Mouse (Mus musculus) CH12.LX (cell line): Measurements from ENCODE around the gene Scd2. TPM values are rescaled to one million over a fixed set of nuclear protein-coding genes. Genes with fewer than 3 reads are reported as not detected.
A peak's percentile ranks its signal among the peaks of the same experiment; 100 is the strongest.

Source experiments
- DNase-seq: peaks from one replicate; pipeline ENCODE4 v3.0.0-alpha.2; 2013; ENCODE audit errors: extremely low read depth
- H3K27ac ChIP-seq: 2 replicates; pipeline ENCODE4 v1.5.1; 2012; ENCODE audit warnings: low read depth, mild to moderate bottlenecking, control low read depth, moderate library complexity; ENCODE audit not compliant: insufficient read depth
- H3K27me3 ChIP-seq: replicated peaks from 2 replicates; pipeline ENCODE3; 2012; ENCODE audit warnings: inconsistent platforms
- H3K36me3 ChIP-seq, 2 experiments: replicated peaks in 1 of 2; 2 replicates each; pipeline versions ENCODE3 to v1.6.1; 2012; ENCODE audit warnings: inconsistent platforms in 1 of 2, low read length in 1 of 2, mild to moderate bottlenecking in 1 of 2, mixed read lengths in 1 of 2, moderate library complexity in 1 of 2; ENCODE audit not compliant: control insufficient read depth in 1 of 2, insufficient read depth in 1 of 2
- H3K4me1 ChIP-seq, 2 experiments: 2 replicates each; pipeline ENCODE4 v1.6.1; 2012; ENCODE audit warnings: inconsistent platforms in 1 of 2, moderate library complexity in 1 of 2; ENCODE audit not compliant: insufficient read depth in 2 of 2, control insufficient read depth in 1 of 2
- H3K4me2 ChIP-seq: 2 replicates; pipeline ENCODE4 v1.6.1; 2012; ENCODE audit warnings: low read depth, mild to moderate bottlenecking, control low read depth; ENCODE audit not compliant: poor library complexity, insufficient read depth, severe bottlenecking
- H3K4me3 ChIP-seq, 3 experiments: fragments of 150-350 bp in 1 of 3; sonication (generic) in 1 of 3; replicated peaks in 1 of 3; 2 replicates each; pipeline versions ENCODE3 to v1.5.1; 2011 to 2012; ENCODE audit warnings: low read depth in 2 of 3, low read length in 2 of 3, mild to moderate bottlenecking in 2 of 3, moderate library complexity in 2 of 3, control low read depth in 1 of 3, improper control_type of control experiment in 1 of 3, inconsistent platforms in 1 of 3, mixed read lengths in 1 of 3; ENCODE audit not compliant: poor library complexity in 1 of 3
- H3K79me2 ChIP-seq: replicated peaks from 2 replicates; pipeline ENCODE4 v1.6.1; 2012; ENCODE audit warnings: mild to moderate bottlenecking, moderate library complexity; ENCODE audit not compliant: control insufficient read depth, poor library complexity, insufficient read depth, severe bottlenecking; ENCODE audit errors: extremely low read depth
- H3K9ac ChIP-seq: 2 replicates; pipeline ENCODE4 v1.6.1; 2012; ENCODE audit warnings: low read depth, mild to moderate bottlenecking, control low read depth, moderate library complexity; ENCODE audit not compliant: insufficient read depth
- H3K9me3 ChIP-seq: replicated peaks from 2 replicates; pipeline ENCODE3; 2012; ENCODE audit warnings: low read length, inconsistent platforms, mixed read lengths
- BHLHE40 ChIP-seq: IDR thresholded peaks from 2 replicates; pipeline ENCODE4 v1.6.1; 2011; ENCODE audit warnings: mild to moderate bottlenecking, low read depth, low read length, improper control_type of control experiment
- CHD2 ChIP-seq: IDR thresholded peaks from 2 replicates; pipeline ENCODE4 v1.6.1; 2011; ENCODE audit warnings: low read length, improper control_type of control experiment
- CTCF ChIP-seq, 2 experiments: IDR thresholded peaks in 1 of 2; conservative IDR thresholded peaks in 1 of 2; 2 replicates each; pipeline ENCODE4 v1.5.1; 2011 to 2012; ENCODE audit warnings: low read depth in 2 of 2, low read length in 2 of 2, improper control_type of control experiment in 1 of 2, inconsistent platforms in 1 of 2, mild to moderate bottlenecking in 1 of 2, moderate library complexity in 1 of 2
- E2F4 ChIP-seq: IDR thresholded peaks from 2 replicates; pipeline ENCODE4 v1.6.1; 2011; ENCODE audit warnings: low read depth, low read length, improper control_type of control experiment; ENCODE audit not compliant: insufficient replicate concordance
- EP300 ChIP-seq: IDR thresholded peaks from 2 replicates; pipeline ENCODE4 v1.6.1; 2011; ENCODE audit warnings: low read length, improper control_type of control experiment
- ETS1 ChIP-seq: conservative IDR thresholded peaks from 2 replicates; pipeline ENCODE4 v1.6.1; 2012; ENCODE audit warnings: low read depth, mild to moderate bottlenecking, inconsistent platforms, low read length, improper control_type of control experiment, moderate library complexity
- KAT2A ChIP-seq: IDR thresholded peaks from 2 replicates; pipeline ENCODE4 v1.6.1; 2012; ENCODE audit warnings: low read length, improper control_type of control experiment, inconsistent platforms; ENCODE audit not compliant: insufficient replicate concordance
- NELFE ChIP-seq: IDR thresholded peaks from 2 replicates; pipeline ENCODE4 v1.6.1; 2011; ENCODE audit warnings: low read depth, low read length, improper control_type of control experiment
- NRF1 ChIP-seq: IDR thresholded peaks from 2 replicates; pipeline ENCODE4 v1.6.1; 2014; ENCODE audit warnings: low read depth, mild to moderate bottlenecking, inconsistent platforms, low read length, improper control_type of control experiment, moderate library complexity
- PAX5 ChIP-seq: IDR thresholded peaks from 2 replicates; pipeline ENCODE4 v1.6.1; 2012; ENCODE audit warnings: low read length, inconsistent platforms, mixed read lengths
- POLR2A ChIP-seq: IDR thresholded peaks from 2 replicates; pipeline ENCODE4 v1.6.1; 2011; ENCODE audit warnings: low read depth, mild to moderate bottlenecking, improper control_type of control experiment, low read length
- POLR2AphosphoS2 ChIP-seq: IDR thresholded peaks from 2 replicates; pipeline ENCODE4 v1.6.1; 2011; ENCODE audit warnings: low read depth, low read length, improper control_type of control experiment
- RCOR1 ChIP-seq: conservative IDR thresholded peaks from 2 replicates; pipeline ENCODE4 v1.6.1; 2012; ENCODE audit warnings: low read depth, mild to moderate bottlenecking, inconsistent platforms, low read length, improper control_type of control experiment
- SIN3A ChIP-seq: IDR thresholded peaks from 2 replicates; pipeline ENCODE4 v1.6.1; 2012; ENCODE audit warnings: low read length, improper control_type of control experiment, inconsistent platforms
- SMC3 ChIP-seq: IDR thresholded peaks from 2 replicates; pipeline ENCODE4 v1.6.1; 2011; ENCODE audit warnings: low read depth, low read length, improper control_type of control experiment
- TBP ChIP-seq: conservative IDR thresholded peaks from 2 replicates; pipeline ENCODE4 v1.6.1; 2011; ENCODE audit warnings: low read depth, low read length, improper control_type of control experiment
- UBTF ChIP-seq: IDR thresholded peaks from 2 replicates; pipeline ENCODE4 v1.6.1; 2012; ENCODE audit warnings: low read depth, mild to moderate bottlenecking, inconsistent platforms, low read length, improper control_type of control experiment, moderate library complexity
- ZC3H11A ChIP-seq: IDR thresholded peaks from 2 replicates; pipeline ENCODE4 v1.6.1; 2012; ENCODE audit warnings: low read depth, mild to moderate bottlenecking, inconsistent platforms, low read length, improper control_type of control experiment
- ZMIZ1 ChIP-seq: IDR thresholded peaks from 2 replicates; pipeline ENCODE4 v1.6.1; 2012; ENCODE audit warnings: low read depth, mild to moderate bottlenecking, inconsistent platforms, low read length, improper control_type of control experiment
- ZNF384 ChIP-seq: IDR thresholded peaks from 2 replicates; pipeline ENCODE4 v1.6.1; 2012; ENCODE audit warnings: low read depth, low read length, improper control_type of control experiment, inconsistent platforms
- dilution Hi-C: fragments of 300-500 bp; cut with MboI; formaldehyde crosslinking; loops from 2 replicates; pipeline ENCODE4 v1.14.3; 2020; ENCODE audit warnings: low sequenced_read_pairs; ENCODE audit not compliant: extremely low pct_unique_long_range_greater_than_20kb, extremely low pct_ligation_motif_present
- in situ Hi-C: fragments of 300-500 bp; cut with MboI; formaldehyde crosslinking; loops from 3 replicates; pipeline ENCODE4 v1.14.3; 2019; ENCODE audit warnings: low sequenced_read_pairs, low pct_ligation_motif_present, low pct_unique_long_range_greater_than_20kb, mixed read lengths
- polyA plus RNA-seq: library from polyadenylated mRNA; unstranded; fragments of >175 nt; gene quantifications from 2 replicates; pipeline ENCODE4 v1.2.1, GENCODE M21; 2012; ENCODE audit warnings: low read depth; ENCODE audit not compliant: insufficient read length
- total RNA-seq, 2 experiments: library from RNA; depleted of rRNA; stranded (reverse); fragments of 300-350 nt in 1 of 2; fragments of >200 nt in 1 of 2; gene quantifications; 2 replicates each; pipeline ENCODE4 v1.2.3; 2012 to 2014

Gene Scd2
- total and polyA plus RNA-seq, 3 experiments = 205 to 408 (median 212) TPM

- TF ChIP-seq NRF1 (no peak; the same call in 1 of the 2 replicates), KAT2A (0 out of 2 replicates have a peak, but pooled peaks have one; percentile 25), ZC3H11A (no peak), ZNF384 (no peak), TBP (no peak), POLR2AphosphoS2 (no peak)
Observed at GRCm38 (mm10) chr19:44295741-44296140, 2.3 kb downstream of the Scd2 start (continued).

GRCm38 (mm10) chr19:44296186-44296585 is 2.7 kb downstream of the Scd2 start:
- peaks cover 70% of the 10 kb centered on the region for H3K79me2 ChIP-seq
- no peak overlapping the region for H3K27ac ChIP-seq
- H3K9ac ChIP-seq = peak overlapping the region; percentile 66
- peaks cover 22 to 58% of the 10 kb centered on the region in 2 experiments for H3K4me1 ChIP-seq
- H3K4me2 ChIP-seq = peak overlapping the region; percentile 85
- peak overlapping the region; percentile 68 to 94 (median 92) for H3K4me3 ChIP-seq
- no peak for DNase-seq
- H3K36me3 ChIP-seq = peaks cover 58 to 62% of the 10 kb centered on the region in 2 experiments
- no peak for TF ChIP-seq E2F4
- no peak for TF ChIP-seq CHD2
- no peak for TF ChIP-seq UBTF
- no peak for TF ChIP-seq CTCF (conservative IDR thresholded peaks at IDR 0.05 in 1 of 2, IDR thresholded peaks at IDR 0.05 in 1 of 2; ENCODE audit: low read depth in 2 of 2, low read length in 2 of 2)
- no peak for TF ChIP-seq NELFE
- TF ChIP-seq SMC3 = no peak
- TF ChIP-seq PAX5 = no peak
- TF ChIP-seq ZNF384 = no peak
- TF ChIP-seq ETS1 = no peak
- TF ChIP-seq EP300 = no peak
- no peak for TF ChIP-seq NRF1
- TF ChIP-seq, all 38 proteins: peak for 0
- Histone ChIP-seq H3K9me3 (no peaks in the 10 kb centered on the region), H3K27me3 (no peaks in the 10 kb centered on the region)
- dilution Hi-C loops (no loop called here), in situ Hi-C loops (loop anchor here (5.0 kb wide), 1 partner anchor 49 kb away; no protein-coding TSS in a partner anchor)

- dilution Hi-C loops = no loop called here
- no peak for DNase-seq
- Histone ChIP-seq H3K4me3 (peak overlapping the region; percentile 68 to 94 (median 92)), H3K4me1 (peaks cover 22 to 57% of the 10 kb centered on the region in 2 experiments), H3K27ac (no peak overlapping the region; the same call in 1 of the 2 replicates), H3K79me2 (peaks cover 70% of the 10 kb centered on the region), H3K4me2 (peak overlapping the region; percentile 85), H3K9me3 (no peaks in the 10 kb centered on the region), H3K9ac (peak overlapping the region; percentile 66), H3K27me3 (no peaks in the 10 kb centered on the region), H3K36me3 (peaks cover 65 to 71% of the 10 kb centered on the region in 2 experiments)
- in situ Hi-C loops = loop anchor here (5.0 kb wide), 1 partner anchor 50 kb away; no protein-coding TSS in a partner anchor
- TF ChIP-seq SIN3A (peak; percentile 75), POLR2A (no peak), BHLHE40 (0 out of 2 replicates have a peak, but pooled peaks have one; percentile 27), RCOR1 (0 out of 2 replicates have a peak, but pooled peaks have one; percentile 24), EP300 (peak; percentile 12; the same call in 1 of the 2 replicates), ZMIZ1 (0 out of 2 replicates have a peak, but pooled peaks have one; percentile 15)
Observed at GRCm38 (mm10) chr19:44297068-44297760, 3.7 kb downstream of the Scd2 start.
